Mouse (Mus musculus) hindbrain, embryonic 15.5 days (tissue): Measurements from ENCODE around the gene Tgoln1. TPM values are rescaled to one million over a fixed set of nuclear protein-coding genes. Genes with fewer than 3 reads are reported as not detected.

ENCODE experiments used
- ATAC-seq: fragments of 200-750 bp; cut with Nextera tagmentation; 2 replicates; pipeline ENCODE4 v1.8.0; 2017; ENCODE audit warnings: low read depth, moderate number of reproducible peaks, moderate TSS enrichment; ENCODE audit not compliant: low FRiP score
- H3K27ac ChIP-seq: fragments of 300-500 bp; sonication (generic); replicated peaks from 2 replicates; pipeline ENCODE4 v1.5.1; 2015; ENCODE audit warnings: mild to moderate bottlenecking, inconsistent platforms
- H3K27me3 ChIP-seq: fragments of 300-500 bp; sonication (generic); 2 replicates; pipeline ENCODE4 v1.6.1; 2015; ENCODE audit warnings: control low read depth, inconsistent platforms
- H3K36me3 ChIP-seq: fragments of 300-500 bp; sonication (generic); 2 replicates; pipeline ENCODE4 v1.6.1; 2015; ENCODE audit warnings: control low read depth, inconsistent platforms
- H3K4me1 ChIP-seq: fragments of 300-500 bp; sonication (generic); replicated peaks from 2 replicates; pipeline ENCODE4 v1.6.1; 2015; ENCODE audit warnings: control low read depth, inconsistent platforms
- H3K4me2 ChIP-seq: fragments of 300-500 bp; sonication (generic); 2 replicates; pipeline ENCODE4 v1.6.1; 2015; ENCODE audit warnings: moderate library complexity, mild to moderate bottlenecking, inconsistent platforms
- H3K4me3 ChIP-seq: fragments of 300-500 bp; sonication (generic); 2 replicates; pipeline ENCODE4 v1.5.1; 2015; ENCODE audit warnings: mild to moderate bottlenecking, inconsistent platforms
- H3K9ac ChIP-seq: fragments of 300-500 bp; sonication (generic); 2 replicates; pipeline ENCODE4 v1.6.1; 2015; ENCODE audit warnings: inconsistent platforms
- H3K9me3 ChIP-seq: fragments of 300-500 bp; sonication (generic); 2 replicates; pipeline ENCODE4 v1.6.1; 2016; ENCODE audit warnings: control low read depth, inconsistent platforms
- WGBS: fragments of 180-500 bp; shearing (Covaris S2); methylation state at CpG from one replicate; pipeline ENCODE4 v1.1.7; 2015; 5-methylcytosine and 5-hydroxymethylcytosine counted together
- polyA plus RNA-seq: library from polyadenylated mRNA; unstranded; fragments of >200 nt; fragmentation: Nextera tagmentation; extraction: Ambion mirVana; gene quantifications from 2 replicates; pipeline ENCODE4 v1.2.1, GENCODE M21; 2015

Gene Tgoln1
- polyA plus RNA-seq, 1 experiment from 2014 or later = 34.6 TPM

DNA sequence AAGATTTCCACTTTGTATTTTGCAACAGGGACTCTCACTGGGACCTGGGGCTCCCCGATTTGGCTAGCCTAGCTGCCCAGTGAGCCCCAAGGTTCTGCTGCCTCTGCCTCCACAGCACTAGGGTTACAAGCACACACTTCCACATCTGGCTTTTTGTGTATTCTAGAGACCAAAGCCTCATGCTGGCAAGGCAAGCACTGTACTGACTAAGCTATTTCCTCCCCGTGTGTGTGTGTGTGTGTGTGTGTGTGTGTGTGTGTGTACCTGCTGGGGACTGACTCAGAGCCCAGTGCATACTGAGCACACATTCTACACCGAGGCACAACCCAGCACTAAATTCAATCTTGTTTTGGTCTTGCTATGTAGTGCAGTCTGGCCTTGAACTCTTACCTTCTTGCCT, 30.1 kb downstream of the Tgoln1 start:
- Histone ChIP-seq H3K9ac (no peak overlapping the region), H3K4me2 (no peak overlapping the region), H3K4me3 (no peak overlapping the region), H3K27me3 (no peaks in the 10 kb centered on the region), H3K4me1 (no peaks in the 10 kb centered on the region), H3K27ac (no peak overlapping the region), H3K9me3 (no peaks in the 10 kb centered on the region), H3K36me3 (no peaks in the 10 kb centered on the region)
- ATAC-seq = no peak
- WGBS = 86% methylated on average over 3 of the region's 3 CpGs

DNA sequence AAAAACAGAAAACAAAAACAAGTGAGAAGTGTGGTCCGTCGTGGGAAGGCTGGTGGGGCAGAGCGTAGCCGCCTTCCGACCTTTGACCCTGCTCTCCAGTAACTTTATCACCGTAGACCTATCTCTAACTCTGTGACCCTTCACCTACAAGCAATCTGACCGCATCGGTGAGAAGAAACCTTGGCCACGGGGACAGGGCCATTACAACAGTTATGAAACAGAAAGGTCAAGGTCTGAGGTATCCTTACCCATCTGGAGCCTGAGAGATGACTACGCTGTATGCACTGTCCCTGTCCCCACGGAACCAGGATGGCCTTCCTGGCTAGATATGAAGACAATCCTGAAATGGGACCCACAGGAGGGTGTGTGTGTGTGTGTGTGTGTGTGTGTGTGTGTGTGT, 32.6 kb downstream of the Tgoln1 start:
- H3K27me3 ChIP-seq = no peaks in the 10 kb centered on the region
- no peak overlapping the region for H3K27ac ChIP-seq
- no peak for ATAC-seq
- H3K4me2 ChIP-seq = no peak overlapping the region
- no peaks in the 10 kb centered on the region for H3K4me1 ChIP-seq
- no peak overlapping the region for H3K4me3 ChIP-seq
- H3K36me3 ChIP-seq = peaks cover 7% of the 10 kb centered on the region
- no peaks in the 10 kb centered on the region for H3K9me3 ChIP-seq
- 89% methylated on average over 11 of the region's 11 CpGs for WGBS
- H3K9ac ChIP-seq = no peak overlapping the region

DNA sequence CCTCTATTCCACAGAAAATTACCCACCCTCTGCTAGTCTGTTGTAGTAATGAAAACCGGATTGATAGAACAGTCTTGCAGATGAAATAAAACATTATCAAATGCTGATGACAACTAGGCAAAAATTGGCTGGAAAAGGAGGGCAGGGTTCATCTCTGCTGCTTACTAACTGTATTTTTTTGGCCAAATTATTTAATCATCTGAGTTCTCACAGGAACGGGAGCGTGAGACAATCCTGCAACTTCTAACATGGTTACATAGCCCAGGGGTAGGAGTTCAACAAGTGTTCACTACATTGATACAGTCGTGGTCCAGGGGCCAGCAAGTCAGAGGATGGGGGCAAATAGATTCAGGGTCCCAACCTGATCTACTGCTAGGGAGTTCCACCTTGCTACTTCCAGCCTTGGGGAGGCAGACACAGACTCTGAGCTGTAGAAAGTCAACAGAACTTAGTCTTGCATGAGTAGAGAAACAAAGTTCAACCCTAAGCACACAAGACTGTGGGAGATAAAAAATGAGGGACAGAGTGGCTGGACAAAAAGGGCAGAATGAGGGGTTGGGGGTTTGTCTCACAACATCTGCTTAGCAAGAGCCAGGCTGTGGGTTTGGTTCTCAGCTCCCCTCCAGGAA, 33.5 kb downstream of the Tgoln1 start:
- ATAC-seq = no peak

DNA sequence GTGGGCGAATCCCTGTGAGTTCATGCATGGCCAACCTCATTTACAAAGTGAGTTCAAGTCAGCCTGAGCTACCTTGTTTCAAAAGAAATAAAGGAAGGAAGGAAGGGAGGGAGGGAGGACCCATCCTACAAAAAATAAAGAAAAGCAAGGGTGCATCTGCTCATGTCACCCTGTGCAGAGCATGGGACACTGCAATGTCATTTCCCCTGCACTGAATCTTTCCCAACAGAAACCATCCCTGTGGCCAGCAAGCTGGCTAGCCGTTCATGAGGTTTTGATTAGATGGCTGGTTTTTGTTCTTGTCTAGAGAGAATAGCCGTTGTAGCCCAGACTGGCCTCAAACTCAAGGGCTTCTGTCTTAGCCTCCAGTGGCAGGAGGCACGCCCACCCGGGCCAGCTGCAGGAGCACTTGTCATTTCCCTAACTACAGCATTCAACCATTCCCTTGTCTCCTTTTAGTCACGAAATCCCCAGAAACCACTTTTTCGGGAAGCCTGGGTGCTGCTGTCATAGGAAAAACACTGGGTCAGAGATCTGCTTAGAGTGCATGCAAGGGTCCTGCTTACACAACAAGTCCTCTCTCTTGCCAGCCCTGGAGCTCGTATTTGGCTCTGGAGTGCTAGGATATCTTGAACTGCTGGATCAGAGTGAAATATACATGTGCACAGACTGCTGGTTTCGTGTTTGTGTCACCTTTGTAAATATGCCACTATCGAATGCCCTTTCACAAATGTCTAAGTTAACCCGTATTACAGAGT, 35.0 kb downstream of the Tgoln1 start:
- 82% methylated on average over 11 of the region's 11 CpGs for whole genome bisulfite sequencing
- no peak overlapping the region for H3K4me3 ChIP-seq
- H3K9me3 ChIP-seq = no peaks in the 10 kb centered on the region
- no peak overlapping the region for H3K27ac ChIP-seq
- no peaks in the 10 kb centered on the region for H3K27me3 ChIP-seq
- no peak overlapping the region for H3K4me2 ChIP-seq
- ATAC-seq = no peak
- peaks cover 11% of the 10 kb centered on the region for H3K36me3 ChIP-seq
- no peaks in the 10 kb centered on the region for H3K4me1 ChIP-seq
- H3K9ac ChIP-seq = no peak overlapping the region

More for the DNA sequence above, 33.5 kb downstream of the Tgoln1 start:
- H3K4me3 ChIP-seq = no peak overlapping the region
- no peak overlapping the region for H3K27ac ChIP-seq
- no peaks in the 10 kb centered on the region for H3K9me3 ChIP-seq
- 91% methylated on average over 4 of the region's 4 CpGs for WGBS
- H3K4me1 ChIP-seq = no peaks in the 10 kb centered on the region
- H3K4me2 ChIP-seq = no peak overlapping the region
- H3K27me3 ChIP-seq = no peaks in the 10 kb centered on the region
- peaks cover 7% of the 10 kb centered on the region for H3K36me3 ChIP-seq
- H3K9ac ChIP-seq = no peak overlapping the region

DNA sequence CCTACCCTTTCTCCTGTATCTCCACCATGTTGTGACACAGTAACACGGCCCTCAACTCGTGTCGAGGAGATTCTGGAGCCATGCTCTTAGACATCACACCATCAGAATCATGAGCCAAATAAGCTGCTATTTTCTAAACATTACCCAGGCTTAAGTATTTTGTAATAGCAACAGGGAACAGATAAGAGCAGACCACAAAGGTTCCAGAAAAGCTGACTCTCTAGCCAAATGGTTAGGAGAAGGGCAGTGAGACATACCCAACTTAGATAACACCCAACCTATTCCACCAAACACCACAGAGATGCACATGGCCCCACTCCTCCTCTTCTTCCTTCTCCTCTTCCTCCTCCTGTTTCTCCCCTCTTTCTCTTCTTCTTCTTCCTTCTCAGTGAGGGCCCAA, 40.8 kb downstream of the Tgoln1 start:
- H3K4me3 ChIP-seq = no peak overlapping the region
- no peaks in the 10 kb centered on the region for H3K27me3 ChIP-seq
- H3K4me1 ChIP-seq = no peaks in the 10 kb centered on the region
- no peaks in the 10 kb centered on the region for H3K9me3 ChIP-seq
- no peak for ATAC-seq
- 95% methylated on average over 3 of the region's 3 CpGs for WGBS
- H3K9ac ChIP-seq = no peak overlapping the region
- H3K36me3 ChIP-seq = peaks cover 28% of the 10 kb centered on the region
- no peak overlapping the region for H3K4me2 ChIP-seq
- H3K27ac ChIP-seq = no peak overlapping the region

DNA sequence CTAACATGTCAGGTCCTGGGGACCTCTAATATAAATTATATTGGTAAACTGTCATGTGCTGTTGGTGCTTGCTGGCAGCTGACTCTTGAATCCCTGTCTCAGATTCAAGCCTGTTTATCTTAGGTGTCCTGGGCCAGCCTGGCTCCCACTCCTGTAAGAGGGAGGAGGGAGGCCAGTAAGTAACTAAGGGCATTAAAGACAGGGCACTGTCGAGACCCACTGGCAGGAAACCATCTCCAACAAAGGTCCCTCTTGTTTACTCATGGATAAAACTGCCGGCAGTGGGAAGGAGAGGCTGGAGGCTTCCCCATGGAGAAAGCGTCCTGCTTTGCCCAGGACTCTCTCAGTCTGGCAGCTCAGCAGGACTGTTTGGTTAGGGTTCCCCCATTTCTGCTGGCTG, 45.0 kb downstream of the Tgoln1 start:
- no peaks in the 10 kb centered on the region for H3K27me3 ChIP-seq
- 45% methylated on average over 3 of the region's 3 CpGs for WGBS
- peaks cover 24% of the 10 kb centered on the region for H3K36me3 ChIP-seq
- no peak overlapping the region for H3K4me2 ChIP-seq
- ATAC-seq = no peak
- H3K4me1 ChIP-seq = no peaks in the 10 kb centered on the region
- H3K27ac ChIP-seq = no peak overlapping the region
- no peak overlapping the region for H3K9ac ChIP-seq
- H3K4me3 ChIP-seq = no peak overlapping the region
- no peaks in the 10 kb centered on the region for H3K9me3 ChIP-seq

DNA sequence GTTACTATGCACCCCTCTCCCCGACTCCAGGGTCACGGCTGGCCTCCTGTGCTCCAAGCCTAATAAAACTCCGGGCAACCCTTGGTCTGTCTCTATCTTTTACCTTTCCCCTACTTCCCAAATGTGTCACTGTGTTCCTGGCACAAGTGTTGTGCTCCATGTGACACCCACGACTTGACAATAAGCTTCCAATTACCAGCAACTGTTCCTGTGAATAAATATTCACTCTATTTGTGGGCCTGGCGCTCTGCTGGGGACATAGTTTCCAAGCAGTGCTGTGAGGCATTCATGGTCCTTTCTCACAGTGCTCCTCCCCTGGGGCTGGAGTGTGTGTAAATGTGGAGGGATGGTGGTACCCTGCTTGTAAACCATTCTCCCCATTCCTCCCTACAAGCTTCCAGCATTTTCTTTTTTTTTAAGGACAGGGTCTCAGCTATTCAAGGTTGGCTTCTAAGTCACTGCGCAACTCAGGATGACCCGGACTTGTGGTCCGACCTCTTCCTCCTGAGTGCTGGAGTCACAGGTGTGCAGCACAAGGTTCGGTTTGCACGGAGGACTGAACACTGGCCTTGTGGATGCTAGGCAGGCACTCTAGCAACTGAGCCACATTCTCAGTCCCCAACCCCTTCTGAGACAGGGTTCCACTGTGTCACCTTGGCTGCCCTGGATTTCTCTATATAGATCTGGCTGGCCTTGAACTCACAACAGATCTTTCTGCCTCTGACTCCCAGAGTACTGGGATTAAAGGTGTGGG, 46.0 kb downstream of the Tgoln1 start:
- H3K9ac ChIP-seq = no peak overlapping the region
- peaks cover 2% of the 10 kb centered on the region; the same call in 1 of the 2 replicates for H3K4me1 ChIP-seq
- no peak overlapping the region for H3K4me2 ChIP-seq
- H3K27ac ChIP-seq = no peak overlapping the region
- no peaks in the 10 kb centered on the region for H3K27me3 ChIP-seq
- no peak overlapping the region for H3K4me3 ChIP-seq
- peaks cover 19% of the 10 kb centered on the region; the same call in 1 of the 2 replicates for H3K36me3 ChIP-seq
- WGBS = 88% methylated on average over 10 of the region's 10 CpGs
- no peak for ATAC-seq
- no peaks in the 10 kb centered on the region for H3K9me3 ChIP-seq

DNA sequence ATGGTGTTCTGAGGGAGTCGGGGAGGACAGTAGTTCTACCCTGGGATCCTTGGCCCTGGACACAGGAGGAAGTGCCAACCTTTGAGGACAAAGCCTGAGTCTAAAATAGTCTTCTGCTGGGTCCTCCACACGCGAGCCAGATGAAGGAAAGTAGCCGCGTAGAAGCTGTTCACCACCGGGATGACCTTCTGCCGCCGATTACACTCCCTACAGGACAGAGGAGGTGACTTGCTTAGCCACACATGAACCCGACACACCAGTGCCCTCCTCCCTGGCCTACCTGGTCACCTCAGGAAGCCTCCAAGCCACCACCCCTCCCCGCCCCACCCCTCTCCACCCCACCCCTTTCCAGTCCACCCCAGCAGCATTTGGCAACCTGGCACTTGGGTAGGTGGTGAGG, 48.1 kb downstream of the Tgoln1 start:
- 90% methylated on average over 10 of the region's 10 CpGs for WGBS
- H3K4me3 ChIP-seq = no peak overlapping the region
- H3K9ac ChIP-seq = no peak overlapping the region
- H3K4me1 ChIP-seq = peaks cover 5% of the 10 kb centered on the region; the same call in 1 of the 2 replicates
- no peak overlapping the region for H3K4me2 ChIP-seq
- H3K27ac ChIP-seq = no peak overlapping the region
- no peaks in the 10 kb centered on the region for H3K27me3 ChIP-seq
- no peak for ATAC-seq
- peaks cover 10% of the 10 kb centered on the region; the same call in 1 of the 2 replicates for H3K36me3 ChIP-seq
- no peaks in the 10 kb centered on the region for H3K9me3 ChIP-seq

DNA sequence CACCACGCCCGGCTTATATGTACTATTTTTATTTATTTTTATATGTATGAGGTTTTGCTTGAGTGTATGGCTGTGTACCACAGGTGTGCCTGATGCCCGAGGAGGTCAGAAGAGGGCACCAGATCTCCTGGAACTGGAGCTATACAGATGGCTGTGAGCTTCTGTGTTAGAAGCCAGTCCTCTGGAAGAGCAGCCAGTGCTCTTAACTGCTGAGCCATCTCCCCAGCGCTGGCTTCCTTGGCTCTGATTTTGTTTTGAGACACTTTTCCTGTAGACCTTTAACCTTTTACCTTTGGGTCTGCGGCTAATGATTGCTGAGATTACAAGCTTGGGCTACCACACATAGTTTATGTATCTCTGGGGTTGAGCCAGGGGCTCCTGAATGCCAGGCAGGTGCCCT, 49.3 kb downstream of the Tgoln1 start:
- Histone ChIP-seq H3K4me3 (no peak overlapping the region), H3K27me3 (no peaks in the 10 kb centered on the region), H3K36me3 (0 out of 2 replicates have a peak, but pooled peaks cover 7% of the 10 kb centered on the region), H3K4me1 (peaks cover 5% of the 10 kb centered on the region; the same call in 1 of the 2 replicates), H3K9ac (no peak overlapping the region), H3K4me2 (no peak overlapping the region), H3K9me3 (no peaks in the 10 kb centered on the region), H3K27ac (no peak overlapping the region)
- WGBS = 86% methylated on average over 5 of the region's 5 CpGs
- no peak for ATAC-seq

DNA sequence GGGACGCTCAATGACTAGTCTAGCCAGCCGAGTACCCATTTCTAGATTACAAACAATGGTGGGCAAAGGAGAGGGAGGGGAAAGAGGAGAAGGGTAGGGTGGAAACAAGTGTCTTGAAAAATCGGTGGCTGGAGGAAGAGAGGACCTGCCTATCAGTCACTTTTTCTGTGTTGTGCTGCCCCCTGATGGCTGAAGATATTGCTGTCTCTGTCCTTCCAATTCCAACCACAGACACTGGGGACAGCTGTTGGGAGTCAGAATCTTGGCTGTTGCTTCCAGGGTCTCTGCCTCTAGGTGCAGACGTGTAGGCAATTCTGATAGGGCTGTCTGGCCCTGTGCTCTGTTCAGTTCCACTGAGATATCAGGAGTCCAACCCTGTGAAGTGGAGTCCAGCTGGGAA, 50.8 kb downstream of the Tgoln1 start:
- Histone ChIP-seq H3K4me3 (no peak overlapping the region), H3K4me1 (peaks cover 5% of the 10 kb centered on the region; the same call in 1 of the 2 replicates), H3K9me3 (no peaks in the 10 kb centered on the region), H3K27me3 (no peaks in the 10 kb centered on the region), H3K9ac (no peak overlapping the region), H3K36me3 (0 out of 2 replicates have a peak, but pooled peaks cover 7% of the 10 kb centered on the region), H3K4me2 (0 out of 2 replicates have a peak overlapping the region, but pooled peaks have one; percentile 14), H3K27ac (no peak overlapping the region)
- peak; percentile 87 for ATAC-seq
- WGBS = 2% methylated on average over 4 of the region's 4 CpGs

DNA sequence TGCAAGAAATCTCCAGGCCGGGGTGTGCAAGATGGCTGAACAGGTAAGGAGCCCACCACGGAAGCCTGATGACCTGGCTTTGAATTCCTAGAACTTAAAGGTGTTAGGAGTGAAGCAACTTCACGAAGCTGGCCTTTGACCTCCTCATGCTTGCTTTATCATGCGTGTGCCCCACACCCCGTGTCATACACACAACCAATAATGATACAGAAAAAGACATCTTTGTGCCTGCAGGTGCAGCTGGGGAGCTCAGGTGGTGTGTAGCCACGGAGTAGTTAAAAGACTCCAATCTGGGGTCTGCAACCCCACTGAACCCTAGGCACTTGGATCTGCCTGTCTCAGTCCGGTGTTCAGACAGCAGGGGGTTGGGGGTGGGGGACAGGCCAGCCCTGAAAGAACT, 51.3 kb downstream of the Tgoln1 start:
- ATAC-seq = peak; percentile 8
- Histone ChIP-seq H3K36me3 (0 out of 2 replicates have a peak, but pooled peaks cover 7% of the 10 kb centered on the region), H3K9me3 (no peaks in the 10 kb centered on the region), H3K27me3 (no peaks in the 10 kb centered on the region), H3K4me1 (peaks cover 5% of the 10 kb centered on the region; the same call in 1 of the 2 replicates), H3K4me2 (no peak overlapping the region), H3K4me3 (no peak overlapping the region), H3K9ac (no peak overlapping the region), H3K27ac (no peak overlapping the region)
- 71% methylated on average over 7 of the region's 7 CpGs for WGBS

DNA sequence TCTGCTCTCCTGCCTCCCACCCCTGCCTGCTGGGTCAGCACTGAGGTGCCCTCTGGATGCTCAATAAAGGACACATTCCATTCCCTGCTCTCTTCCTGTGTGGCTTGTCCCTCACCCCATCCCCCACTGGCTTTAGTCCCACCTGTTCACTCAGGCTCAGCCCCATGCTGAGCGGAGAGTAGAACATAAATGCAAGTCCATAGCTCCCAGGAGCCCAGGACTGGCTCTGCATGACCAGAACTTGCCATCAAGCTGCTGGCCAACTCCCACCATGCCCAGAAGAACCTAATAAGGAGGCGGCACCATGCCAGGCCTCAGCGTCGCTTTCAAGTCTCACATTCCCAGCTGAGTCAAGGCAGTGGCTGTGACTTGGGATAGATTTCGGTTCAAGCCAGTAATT, 53.9 kb downstream of the Tgoln1 start:
- Histone ChIP-seq H3K36me3 (0 out of 2 replicates have a peak, but pooled peaks cover under 1% of the 10 kb centered on the region), H3K9ac (no peak overlapping the region), H3K27ac (no peak overlapping the region), H3K9me3 (no peaks in the 10 kb centered on the region), H3K4me2 (no peak overlapping the region), H3K4me1 (peaks cover 5% of the 10 kb centered on the region; the same call in 1 of the 2 replicates), H3K4me3 (no peak overlapping the region), H3K27me3 (no peaks in the 10 kb centered on the region)
- WGBS = 79% methylated on average over 5 of the region's 5 CpGs
- no peak for ATAC-seq
